Mouse (Mus musculus): ENCODE results near the gene Gucd1. TPM values are rescaled to one million over a fixed set of nuclear protein-coding genes. Genes with fewer than 3 reads are reported as not detected.
"Not testable (repeated sequence)": the region's sequence is repeated elsewhere in the genome, so short reads cannot be mapped to it uniquely, and the experiment has no call there.

Gucd1 gene
- polyA plus RNA-seq, 1 experiment from 2014 or later: 31.7 TPM

- Histone ChIP-seq H3K4me1 (no peaks in the 10 kb centered on the region), H3K36me3 (no peaks in the 10 kb centered on the region), H3K27me3 (no peaks in the 10 kb centered on the region), H3K4me2 (replicated peaks) (no peak overlapping the region), H3K4me3 (no peak overlapping the region), H3K27ac (no peak overlapping the region), H3K9me3 (no peaks in the 10 kb centered on the region), H3K9ac (no peak overlapping the region)
- ATAC-seq (ENCODE audit: insufficient number of reproducible peaks, insufficient read depth, low FRiP score, low TSS enrichment): no peak
- 90% methylated on average over 2 of the region's 2 CpGs for WGBS
These were observed 127.6 kb downstream of the Gucd1 start for GRCm38 (mm10) chr10:75390156-75390555.

- Histone ChIP-seq H3K9me3 (no peaks in the 10 kb centered on the region), H3K4me2 (replicated peaks) (no peak overlapping the region), H3K36me3 (no peaks in the 10 kb centered on the region), H3K9ac (no peak overlapping the region), H3K4me3 (no peak overlapping the region), H3K27me3 (no peaks in the 10 kb centered on the region), H3K4me1 (no peaks in the 10 kb centered on the region), H3K27ac (no peak overlapping the region)
- WGBS: 87% methylated on average over 10 of the region's 10 CpGs
- no peak for ATAC-seq (ENCODE audit: insufficient number of reproducible peaks, insufficient read depth, low FRiP score, low TSS enrichment)
These were observed 139.1 kb downstream of the Gucd1 start for GRCm38 (mm10) chr10:75378688-75379087.

GRCm38 (mm10) chr10:75373655-75374351 is 144.0 kb downstream of the Gucd1 start:
- H3K4me3 ChIP-seq; H3K9me3 ChIP-seq; H3K27ac ChIP-seq; H3K4me2 ChIP-seq (replicated peaks); H3K4me1 ChIP-seq; ATAC-seq (ENCODE audit: insufficient number of reproducible peaks, insufficient read depth, low FRiP score, low TSS enrichment); H3K9ac ChIP-seq; H3K36me3 ChIP-seq; H3K27me3 ChIP-seq: not testable (repeated sequence)
- WGBS: 86% methylated on average over 12 of the region's 19 CpGs

GRCm38 (mm10) chr10:75365231-75365633 is 152.5 kb downstream of the Gucd1 start:
- Histone ChIP-seq H3K36me3 (no peaks in the 10 kb centered on the region), H3K4me2 (replicated peaks) (peak overlapping the region; percentile 25; the same call in 1 of the 2 replicates), H3K27me3 (no peaks in the 10 kb centered on the region), H3K9ac (no peak overlapping the region; the same call in 1 of the 2 replicates), H3K4me3 (0 out of 2 replicates have a peak overlapping the region, but pooled peaks have one; percentile 17), H3K4me1 (0 out of 2 replicates have a peak, but pooled peaks cover 5% of the 10 kb centered on the region), H3K27ac (no peak overlapping the region), H3K9me3 (no peaks in the 10 kb centered on the region)
- no peak for ATAC-seq (ENCODE audit: insufficient number of reproducible peaks, insufficient read depth, low FRiP score, low TSS enrichment)
- 46% methylated on average over 6 of the region's 6 CpGs for WGBS

- Histone ChIP-seq H3K4me1 (0 out of 2 replicates have a peak, but pooled peaks cover 5% of the 10 kb centered on the region), H3K9ac (no peak overlapping the region), H3K36me3 (no peaks in the 10 kb centered on the region), H3K27me3 (no peaks in the 10 kb centered on the region), H3K9me3 (no peaks in the 10 kb centered on the region), H3K4me2 (replicated peaks) (no peak overlapping the region), H3K27ac (no peak overlapping the region), H3K4me3 (no peak overlapping the region)
- WGBS: 81% methylated on average over 9 of the region's 9 CpGs
- no peak for ATAC-seq (ENCODE audit: insufficient number of reproducible peaks, insufficient read depth, low FRiP score, low TSS enrichment)
These were observed 153.0 kb downstream of the Gucd1 start for GRCm38 (mm10) chr10:75364796-75365195.

GRCm38 (mm10) chr10:75364214-75364690 is 153.5 kb downstream of the Gucd1 start:
- H3K36me3 ChIP-seq; H3K4me1 ChIP-seq; H3K27ac ChIP-seq; H3K4me3 ChIP-seq; H3K27me3 ChIP-seq; H3K9me3 ChIP-seq; H3K9ac ChIP-seq; H3K4me2 ChIP-seq (replicated peaks): not testable (repeated sequence)
- ATAC-seq (ENCODE audit: insufficient number of reproducible peaks, insufficient read depth, low FRiP score, low TSS enrichment): peak; percentile 41
- 35% methylated on average over 1 of the region's 1 CpGs for WGBS

- ATAC-seq (ENCODE audit: insufficient number of reproducible peaks, insufficient read depth, low FRiP score, low TSS enrichment): no peak
These were observed 162.4 kb downstream of the Gucd1 start for GRCm38 (mm10) chr10:75355341-75355740.

GRCm38 (mm10) chr10:75353838-75354241 is 163.9 kb downstream of the Gucd1 start:
- not testable (repeated sequence) for H3K27me3 ChIP-seq; ATAC-seq (ENCODE audit: insufficient number of reproducible peaks, insufficient read depth, low FRiP score, low TSS enrichment); H3K36me3 ChIP-seq; H3K4me3 ChIP-seq; H3K9me3 ChIP-seq; H3K4me2 ChIP-seq (replicated peaks); H3K4me1 ChIP-seq; H3K27ac ChIP-seq; H3K9ac ChIP-seq
- 67% methylated on average over 9 of the region's 9 CpGs for WGBS

More at GRCm38 (mm10) chr10:75355341-75355740, 162.4 kb downstream of the Gucd1 start:
- no peaks in the 10 kb centered on the region for H3K36me3 ChIP-seq
- no peak overlapping the region for H3K27ac ChIP-seq
- H3K4me2 ChIP-seq (replicated peaks): no peak overlapping the region
- H3K4me3 ChIP-seq: no peak overlapping the region
- H3K4me1 ChIP-seq: no peaks in the 10 kb centered on the region
- H3K9me3 ChIP-seq: no peaks in the 10 kb centered on the region
- no peak overlapping the region for H3K9ac ChIP-seq
- no peaks in the 10 kb centered on the region for H3K27me3 ChIP-seq
- WGBS: 65% methylated on average over 4 of the region's 4 CpGs

GRCm38 (mm10) chr10:75352541-75352940 is 165.2 kb downstream of the Gucd1 start:
- H3K9ac ChIP-seq: no peak overlapping the region
- H3K36me3 ChIP-seq: no peaks in the 10 kb centered on the region
- no peaks in the 10 kb centered on the region for H3K4me1 ChIP-seq
- H3K9me3 ChIP-seq: no peaks in the 10 kb centered on the region
- no peak overlapping the region for H3K4me2 ChIP-seq (replicated peaks)
- no peaks in the 10 kb centered on the region for H3K27me3 ChIP-seq
- no peak overlapping the region for H3K27ac ChIP-seq
- no peak overlapping the region for H3K4me3 ChIP-seq
- 97% methylated on average over 12 of the region's 12 CpGs for WGBS
- no peak for ATAC-seq (ENCODE audit: insufficient number of reproducible peaks, insufficient read depth, low FRiP score, low TSS enrichment)

- no peak for ATAC-seq (ENCODE audit: insufficient number of reproducible peaks, insufficient read depth, low FRiP score, low TSS enrichment)
- H3K27me3 ChIP-seq: no peaks in the 10 kb centered on the region
- no peak overlapping the region for H3K27ac ChIP-seq
- no peaks in the 10 kb centered on the region for H3K4me1 ChIP-seq
- H3K36me3 ChIP-seq: no peaks in the 10 kb centered on the region
- no peak overlapping the region for H3K4me3 ChIP-seq
- H3K4me2 ChIP-seq (replicated peaks): no peak overlapping the region
- WGBS: 87% methylated on average over 5 of the region's 5 CpGs
- H3K9ac ChIP-seq: no peak overlapping the region
- no peaks in the 10 kb centered on the region for H3K9me3 ChIP-seq
These were observed 167.2 kb downstream of the Gucd1 start for GRCm38 (mm10) chr10:75350564-75350963.

GRCm38 (mm10) chr10:75345265-75345664 is 172.5 kb downstream of the Gucd1 start:
- no peak overlapping the region for H3K9ac ChIP-seq
- 75% methylated on average over 2 of the region's 2 CpGs for WGBS
- H3K27ac ChIP-seq: no peak overlapping the region
- no peak overlapping the region for H3K4me3 ChIP-seq
- H3K27me3 ChIP-seq: no peaks in the 10 kb centered on the region
- H3K36me3 ChIP-seq: no peaks in the 10 kb centered on the region
- no peaks in the 10 kb centered on the region for H3K4me1 ChIP-seq
- ATAC-seq (ENCODE audit: insufficient number of reproducible peaks, insufficient read depth, low FRiP score, low TSS enrichment): no peak
- H3K4me2 ChIP-seq (replicated peaks): no peak overlapping the region
- H3K9me3 ChIP-seq: no peaks in the 10 kb centered on the region

GRCm38 (mm10) chr10:75344563-75344962 is 173.2 kb downstream of the Gucd1 start:
- not testable (repeated sequence) for H3K4me3 ChIP-seq; H3K9me3 ChIP-seq; H3K4me2 ChIP-seq (replicated peaks); H3K36me3 ChIP-seq; H3K4me1 ChIP-seq; H3K9ac ChIP-seq; ATAC-seq (ENCODE audit: insufficient number of reproducible peaks, insufficient read depth, low FRiP score, low TSS enrichment); H3K27me3 ChIP-seq; H3K27ac ChIP-seq
- WGBS: 38% methylated on average over 1 of the region's 1 CpGs
